Mouse (Mus musculus) limb, embryonic 11.5 days (tissue): ENCODE data around the gene Apba2. TPM values are rescaled to one million over a fixed set of nuclear protein-coding genes. Genes with fewer than 3 reads are reported as not detected.

Experiments used
- ATAC-seq: fragments of 200-750 bp; cut with Nextera tagmentation; 2 replicates; pipeline ENCODE4 v1.8.0; 2017; ENCODE audit warnings: low read depth; ENCODE audit not compliant: insufficient number of reproducible peaks, low FRiP score, low TSS enrichment
- DNase-seq: peaks from one replicate; pipeline ENCODE4 v3.0.0-alpha.2; 2015; ENCODE audit warnings: low spot score
- H3K27ac ChIP-seq: fragments of 300-500 bp; sonication (generic); replicated peaks from 2 replicates; pipeline ENCODE4 v1.5.1; 2014; ENCODE audit warnings: low read depth, mild to moderate bottlenecking, low read length
- H3K27me3 ChIP-seq: fragments of 300-500 bp; sonication (generic); 2 replicates; pipeline ENCODE4 v1.6.1; 2014; ENCODE audit warnings: mild to moderate bottlenecking, low read length, mixed read lengths; ENCODE audit not compliant: control insufficient read depth, insufficient read depth
- H3K36me3 ChIP-seq: fragments of 300-500 bp; sonication (generic); 2 replicates; pipeline ENCODE4 v1.6.1; 2014; ENCODE audit warnings: mild to moderate bottlenecking, low read length, moderate library complexity, mixed read lengths; ENCODE audit not compliant: control insufficient read depth, insufficient read depth
- H3K4me1 ChIP-seq: fragments of 300-500 bp; sonication (generic); 2 replicates; pipeline ENCODE4 v1.6.1; 2014; ENCODE audit warnings: low read length, mixed read lengths; ENCODE audit not compliant: control insufficient read depth, insufficient read depth
- H3K4me2 ChIP-seq: fragments of 300-500 bp; sonication (generic); 2 replicates; pipeline ENCODE4 v1.6.1; 2014; ENCODE audit warnings: low read depth, mild to moderate bottlenecking, moderate library complexity; ENCODE audit not compliant: severe bottlenecking
- H3K4me3 ChIP-seq: fragments of 300-500 bp; sonication (generic); 2 replicates; pipeline ENCODE4 v1.5.1; 2014; ENCODE audit warnings: low read depth, low read length
- H3K9ac ChIP-seq: fragments of 300-500 bp; sonication (generic); 2 replicates; pipeline ENCODE4 v1.6.1; 2014; ENCODE audit warnings: mild to moderate bottlenecking, low read length
- H3K9me3 ChIP-seq: fragments of 300-500 bp; sonication (generic); 2 replicates; pipeline ENCODE4 v1.6.1; 2016; ENCODE audit warnings: low read length; ENCODE audit not compliant: control insufficient read depth
- WGBS: fragments of 180-500 bp; shearing (Covaris S2); extraction: QIAGEN DNeasy Blood & Tissue Kit; methylation state at CpG from one replicate; pipeline ENCODE4 v1.1.7; 2014; 5-methylcytosine and 5-hydroxymethylcytosine counted together
- polyA plus RNA-seq: library from polyadenylated mRNA; unstranded; fragments of >200 nt; fragmentation: Nextera tagmentation; extraction: Ambion mirVana; gene quantifications from 2 replicates; pipeline ENCODE4 v1.2.1, GENCODE M21; 2014

The Apba2 gene
- polyA plus RNA-seq, 1 experiment from 2014 or later, result 6.3 TPM

- Histone ChIP-seq H3K27ac (no peak overlapping the region), H3K36me3 (no peaks in the 10 kb centered on the region), H3K9me3 (no peaks in the 10 kb centered on the region), H3K27me3 (peaks cover 33% of the 10 kb centered on the region), H3K4me1 (no peaks in the 10 kb centered on the region), H3K9ac (no peak overlapping the region), H3K4me2 (no peak overlapping the region), H3K4me3 (no peak overlapping the region)
- 73% methylated on average over 6 of the region's 6 CpGs for WGBS
- DNase-seq (no peak), ATAC-seq (no peak)
Measured at GRCm38 (mm10) chr7:64503641-64504040, 2.1 kb downstream of the Apba2 start.

DNA sequence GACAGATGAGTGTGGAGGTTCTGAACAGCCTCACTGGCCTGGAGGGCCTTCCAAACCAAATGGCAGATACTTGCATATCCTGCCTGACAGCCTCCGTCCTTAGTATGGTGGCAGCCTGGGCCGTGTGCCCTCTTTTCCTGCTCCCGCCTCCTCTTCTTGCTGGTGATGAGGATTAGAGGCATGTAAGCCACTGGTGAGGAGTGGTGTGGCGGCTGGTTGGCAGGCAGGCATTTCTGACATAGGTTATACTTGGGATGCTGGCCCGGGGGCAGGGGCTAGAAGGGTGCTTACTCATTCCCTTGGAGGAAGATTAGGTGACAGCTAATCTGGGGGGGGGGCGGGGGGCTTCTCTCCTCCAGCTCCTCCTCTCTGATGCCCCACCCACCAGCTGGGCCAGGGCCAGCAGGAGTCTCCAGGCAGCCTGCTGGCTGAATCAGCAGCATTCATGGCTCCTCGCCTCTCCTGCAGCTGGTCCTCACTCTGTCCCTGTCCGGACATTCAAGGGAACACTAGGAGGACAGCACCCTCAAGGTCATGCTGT, 3.3 kb downstream of the Apba2 start:
- no peak overlapping the region for H3K4me3 ChIP-seq
- DNase-seq, result no peak
- 23% methylated on average over 7 of the region's 8 CpGs for WGBS

GRCm38 (mm10) chr7:64505571-64505970, 4.1 kb downstream of the Apba2 start:
- no peak overlapping the region for H3K4me3 ChIP-seq
- DNase-seq (no peak), ATAC-seq (no peak)
- H3K4me1 ChIP-seq, result no peaks in the 10 kb centered on the region
- no peak overlapping the region for H3K27ac ChIP-seq
- H3K27me3 ChIP-seq, result peaks cover 31% of the 10 kb centered on the region
- H3K9me3 ChIP-seq, result no peaks in the 10 kb centered on the region
- WGBS, result 87% methylated on average over 3 of the region's 3 CpGs
- H3K4me2 ChIP-seq, result no peak overlapping the region
- H3K36me3 ChIP-seq, result no peaks in the 10 kb centered on the region
- no peak overlapping the region for H3K9ac ChIP-seq

More for the DNA sequence above, 3.3 kb downstream of the Apba2 start:
- Histone ChIP-seq H3K4me1 (no peaks in the 10 kb centered on the region), H3K27me3 (peaks cover 33% of the 10 kb centered on the region), H3K36me3 (no peaks in the 10 kb centered on the region), H3K4me2 (no peak overlapping the region), H3K9ac (no peak overlapping the region), H3K27ac (no peak overlapping the region), H3K9me3 (no peaks in the 10 kb centered on the region)
- ATAC-seq, result no peak

- 92% methylated on average over 7 of the region's 7 CpGs for WGBS
- no peak overlapping the region for H3K27ac ChIP-seq
- H3K9me3 ChIP-seq, result no peaks in the 10 kb centered on the region
Measured at GRCm38 (mm10) chr7:64508826-64509225, 7.3 kb downstream of the Apba2 start.

GRCm38 (mm10) chr7:64509911-64510310, 8.4 kb downstream of the Apba2 start:
- Histone ChIP-seq H3K4me1 (no peaks in the 10 kb centered on the region), H3K27ac (no peak overlapping the region), H3K9ac (no peak overlapping the region), H3K9me3 (no peaks in the 10 kb centered on the region), H3K27me3 (0 out of 2 replicates have a peak, but pooled peaks cover under 1% of the 10 kb centered on the region), H3K4me3 (no peak overlapping the region), H3K4me2 (no peak overlapping the region), H3K36me3 (no peaks in the 10 kb centered on the region)
- no peak for DNase-seq
- WGBS, result 71% methylated on average over 2 of the region's 2 CpGs
- no peak for ATAC-seq

More at GRCm38 (mm10) chr7:64508826-64509225, 7.3 kb downstream of the Apba2 start:
- Histone ChIP-seq H3K27me3 (0 out of 2 replicates have a peak, but pooled peaks cover 5% of the 10 kb centered on the region), H3K36me3 (no peaks in the 10 kb centered on the region), H3K4me2 (no peak overlapping the region), H3K4me1 (no peaks in the 10 kb centered on the region), H3K4me3 (no peak overlapping the region), H3K9ac (no peak overlapping the region)
- DNase-seq (no peak), ATAC-seq (no peak)

GRCm38 (mm10) chr7:64510526-64511210, 9.2 kb downstream of the Apba2 start:
- Histone ChIP-seq H3K27me3 (no peaks in the 10 kb centered on the region), H3K27ac (no peak overlapping the region), H3K4me3 (no peak overlapping the region), H3K9me3 (no peaks in the 10 kb centered on the region), H3K9ac (no peak overlapping the region), H3K36me3 (no peaks in the 10 kb centered on the region), H3K4me2 (no peak overlapping the region), H3K4me1 (no peaks in the 10 kb centered on the region)
- ATAC-seq (no peak), DNase-seq (no peak)
- 78% methylated on average over 8 of the region's 8 CpGs for WGBS

DNA sequence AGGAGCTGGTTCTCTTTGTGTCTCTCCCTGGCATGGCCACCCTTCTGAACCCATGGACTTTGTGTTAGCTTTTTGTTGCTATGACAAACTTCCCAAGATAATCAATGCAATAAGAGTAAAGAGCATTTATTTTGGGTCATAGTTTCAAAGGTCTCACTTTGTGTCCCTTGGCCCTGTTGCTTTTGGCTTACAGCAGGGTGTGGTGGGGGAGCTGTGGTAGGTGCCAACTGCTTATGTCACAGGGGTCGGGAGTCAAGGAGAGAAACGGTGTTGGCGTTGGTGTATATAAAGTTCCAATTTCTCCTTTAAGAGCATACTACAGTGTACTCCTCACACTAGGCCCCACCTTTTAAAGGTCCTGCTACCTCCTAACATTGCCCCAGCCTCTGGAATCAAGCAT, 12.1 kb downstream of the Apba2 start:
- H3K9ac ChIP-seq, result no peak overlapping the region
- H3K4me3 ChIP-seq, result no peak overlapping the region
- no peak for DNase-seq
- ATAC-seq, result no peak
- H3K27me3 ChIP-seq, result no peaks in the 10 kb centered on the region
- no peak overlapping the region for H3K4me2 ChIP-seq
- H3K4me1 ChIP-seq, result no peaks in the 10 kb centered on the region
- 86% methylated on average over 3 of the region's 3 CpGs for WGBS
- no peak overlapping the region for H3K27ac ChIP-seq
- no peaks in the 10 kb centered on the region for H3K36me3 ChIP-seq
- H3K9me3 ChIP-seq, result no peaks in the 10 kb centered on the region

DNA sequence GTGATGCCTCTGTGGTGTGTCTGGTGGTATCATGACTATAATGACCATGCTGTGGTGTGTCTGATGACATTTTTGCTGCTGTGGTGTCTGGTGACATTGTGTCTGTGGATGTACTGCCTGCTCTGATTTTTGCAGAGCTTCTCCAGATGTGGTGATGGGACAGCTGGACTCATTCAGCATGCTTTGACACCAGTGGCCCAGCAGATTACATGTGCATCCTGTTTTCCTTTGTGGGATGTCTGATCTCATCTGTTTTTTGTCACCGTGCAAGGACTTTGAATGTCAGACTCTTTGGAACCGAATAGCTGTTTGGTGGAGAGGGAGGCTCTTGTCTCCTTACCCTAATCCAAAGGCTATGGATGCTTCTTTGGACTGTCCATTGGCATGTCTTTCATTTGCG, 13.8 kb downstream of the Apba2 start:
- DNase-seq (no peak), ATAC-seq (no peak)

More for the DNA sequence above, 13.8 kb downstream of the Apba2 start:
- Histone ChIP-seq H3K9ac (no peak overlapping the region), H3K36me3 (no peaks in the 10 kb centered on the region), H3K4me1 (no peaks in the 10 kb centered on the region), H3K9me3 (no peaks in the 10 kb centered on the region), H3K4me2 (no peak overlapping the region), H3K27me3 (no peaks in the 10 kb centered on the region), H3K4me3 (no peak overlapping the region), H3K27ac (no peak overlapping the region)
- WGBS, result 83% methylated on average over 3 of the region's 3 CpGs
